Mouse (Mus musculus) ES-Bruce4 (cell line): ENCODE measurements around the gene Cacng3. TPM values are rescaled to one million over a fixed set of nuclear protein-coding genes. Genes with fewer than 3 reads are reported as not detected.

Experiments
- H3K27ac ChIP-seq: 2 replicates; pipeline ENCODE4 v1.5.1; 2012; ENCODE audit warnings: low read length, inconsistent platforms; ENCODE audit not compliant: insufficient read depth
- H3K27me3 ChIP-seq: 2 replicates; pipeline ENCODE4 v1.6.1; 2012; ENCODE audit warnings: mild to moderate bottlenecking, low read length, inconsistent platforms; ENCODE audit not compliant: control insufficient read depth, poor library complexity, insufficient read depth, severe bottlenecking
- H3K36me3 ChIP-seq: 2 replicates; pipeline ENCODE4 v1.6.1; 2012; ENCODE audit warnings: inconsistent platforms, mild to moderate bottlenecking, low read length, moderate library complexity; ENCODE audit not compliant: control insufficient read depth, poor library complexity, insufficient read depth, severe bottlenecking
- H3K4me1 ChIP-seq: one replicate; pipeline ENCODE4 v1.8.1; 2011; ENCODE audit warnings: low read length; ENCODE audit not compliant: control insufficient read depth, insufficient read depth
- H3K4me3 ChIP-seq: 2 replicates; pipeline ENCODE4 v1.5.1; 2011; ENCODE audit warnings: low read depth, mild to moderate bottlenecking, low read length
- H3K9ac ChIP-seq: 2 replicates; pipeline ENCODE4 v1.6.1; 2012; ENCODE audit warnings: low read depth, mild to moderate bottlenecking, inconsistent platforms; ENCODE audit not compliant: poor library complexity, severe bottlenecking
- H3K9me3 ChIP-seq: replicated peaks from 2 replicates; pipeline ENCODE4 v1.6.1; 2012; ENCODE audit warnings: mild to moderate bottlenecking, low read length, inconsistent platforms; ENCODE audit not compliant: control insufficient read depth, poor library complexity, insufficient read depth, severe bottlenecking
- CTCF ChIP-seq: IDR thresholded peaks from one replicate; pipeline ENCODE4 v1.8.1; 2011; ENCODE audit warnings: low read depth, low read length
- EP300 ChIP-seq: IDR thresholded peaks from 2 replicates; pipeline ENCODE4 v1.6.1; 2011; ENCODE audit warnings: low read depth, low read length; ENCODE audit not compliant: insufficient read depth
- POLR2A ChIP-seq: IDR thresholded peaks from one replicate; pipeline ENCODE4 v1.8.1; 2011; ENCODE audit warnings: low read length; ENCODE audit not compliant: insufficient read depth
- polyA plus RNA-seq: library from polyadenylated mRNA; stranded (reverse); fragments of >200 nt; gene quantifications from 2 replicates; pipeline ENCODE4 v1.2.4, GENCODE M21; 2011; ENCODE audit warnings: low read depth; ENCODE audit not compliant: missing spikeins, insufficient read depth, insufficient read length

Gene Cacng3
- polyA plus RNA-seq: not detected in 2 replicates

- Histone ChIP-seq H3K4me3 (peak within 1 kb of the TSS; percentile 36), H3K27ac (no peak within 1 kb of the TSS), H3K4me1 (no peaks in the 10 kb centered on the region), H3K36me3 (no peaks in the 10 kb centered on the region), H3K9ac (no peak within 1 kb of the TSS), H3K9me3 (no peaks in the 10 kb centered on the region), H3K27me3 (no peaks in the 10 kb centered on the region)
- TF ChIP-seq CTCF: no peak
- TF ChIP-seq POLR2A: no peak
- TF ChIP-seq EP300: no peak
Observed at GRCm38 (mm10) chr7:122670442-122670872, at the start of gene Cacng3. Gene Cacng3, plus strand, starts transcription at chr7:122670492.

GRCm38 (mm10) chr7:122622125-122622774 lies 48.0 kb upstream of the Cacng3 start:
- H3K4me3 ChIP-seq: no peak overlapping the region
- no peak overlapping the region for H3K27ac ChIP-seq
- H3K9ac ChIP-seq: no peak overlapping the region
- no peaks in the 10 kb centered on the region for H3K27me3 ChIP-seq
- H3K36me3 ChIP-seq: no peaks in the 10 kb centered on the region
- H3K9me3 ChIP-seq: no peaks in the 10 kb centered on the region
- TF ChIP-seq EP300: no peak
- no peak for TF ChIP-seq POLR2A
- TF ChIP-seq CTCF: no peak
- H3K4me1 ChIP-seq: no peaks in the 10 kb centered on the region

- no peaks in the 10 kb centered on the region for H3K9me3 ChIP-seq
- H3K36me3 ChIP-seq: no peaks in the 10 kb centered on the region
- peak; percentile 26 for TF ChIP-seq CTCF
- TF ChIP-seq EP300: no peak
- TF ChIP-seq POLR2A: no peak
- no peaks in the 10 kb centered on the region for H3K27me3 ChIP-seq
- H3K4me3 ChIP-seq: no peak overlapping the region
- H3K9ac ChIP-seq: no peak overlapping the region
- no peaks in the 10 kb centered on the region for H3K4me1 ChIP-seq
- no peak overlapping the region for H3K27ac ChIP-seq
Observed at GRCm38 (mm10) chr7:122623753-122624152, 46.5 kb upstream of the Cacng3 start.

GRCm38 (mm10) chr7:122628050-122628449 lies 42.2 kb upstream of the Cacng3 start:
- no peaks in the 10 kb centered on the region for H3K27me3 ChIP-seq
- no peaks in the 10 kb centered on the region for H3K9me3 ChIP-seq
- no peak overlapping the region for H3K27ac ChIP-seq
- no peaks in the 10 kb centered on the region for H3K4me1 ChIP-seq
- TF ChIP-seq EP300 (no peak), CTCF (no peak), POLR2A (no peak)
- no peak overlapping the region for H3K4me3 ChIP-seq
- H3K36me3 ChIP-seq: no peaks in the 10 kb centered on the region
- no peak overlapping the region for H3K9ac ChIP-seq

GRCm38 (mm10) chr7:122630386-122630785 lies 39.9 kb upstream of the Cacng3 start:
- H3K9ac ChIP-seq: no peak overlapping the region
- no peaks in the 10 kb centered on the region for H3K36me3 ChIP-seq
- TF ChIP-seq EP300: no peak
- no peak for TF ChIP-seq POLR2A
- TF ChIP-seq CTCF: no peak
- H3K27me3 ChIP-seq: no peaks in the 10 kb centered on the region
- no peak overlapping the region for H3K27ac ChIP-seq
- no peaks in the 10 kb centered on the region for H3K4me1 ChIP-seq
- no peaks in the 10 kb centered on the region for H3K9me3 ChIP-seq
- no peak overlapping the region for H3K4me3 ChIP-seq

GRCm38 (mm10) chr7:122631151-122631550 lies 39.1 kb upstream of the Cacng3 start:
- no peak overlapping the region for H3K4me3 ChIP-seq
- no peak for TF ChIP-seq EP300
- TF ChIP-seq POLR2A: no peak
- no peak for TF ChIP-seq CTCF
- no peak overlapping the region for H3K9ac ChIP-seq
- H3K27ac ChIP-seq: no peak overlapping the region
- H3K4me1 ChIP-seq: no peaks in the 10 kb centered on the region
- H3K9me3 ChIP-seq: no peaks in the 10 kb centered on the region
- no peaks in the 10 kb centered on the region for H3K36me3 ChIP-seq
- no peaks in the 10 kb centered on the region for H3K27me3 ChIP-seq
